Mouse (Mus musculus) erythroblast, embryonic 14.5 days (primary cell): ENCODE measurements at regions not wholly inside any gene's neighbourhood (a gene's known extent, or its start where the extent isn't known, plus 50 kb on each side); places are given as distances from the start of the nearest gene placed in this dataset.

Experiments
- GATA1 ChIP-seq: IDR thresholded peaks from 2 replicates; pipeline ENCODE4 v1.6.1; 2012; ENCODE audit warnings: low read length, inconsistent platforms, mixed read lengths
- TAL1 ChIP-seq: IDR thresholded peaks from 3 replicates; pipeline ENCODE4 v1.6.1; 2012; ENCODE audit warnings: low read length, inconsistent platforms, mixed read lengths

DNA sequence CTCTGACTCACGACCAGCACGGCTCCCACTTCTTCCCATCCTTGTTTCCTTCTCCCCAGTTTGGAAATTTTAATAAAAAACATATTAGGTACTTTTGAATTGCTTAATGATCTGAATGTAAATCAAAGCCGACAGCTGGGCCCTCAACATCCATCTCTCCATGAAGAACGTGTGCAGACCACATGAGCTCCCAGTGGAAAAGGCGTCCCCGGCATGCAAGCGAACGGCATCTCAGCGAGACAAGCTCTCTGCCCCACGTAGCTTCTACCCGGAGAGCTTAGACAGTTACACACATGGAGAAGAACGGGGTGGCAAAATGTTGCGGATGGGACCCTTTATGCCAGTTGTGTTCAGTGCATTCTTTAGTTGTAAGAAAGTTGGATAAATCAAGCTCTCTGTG lies 109.6 kb upstream of the Lef1 start:
- TF ChIP-seq GATA1 = no peak
- no peak for TF ChIP-seq TAL1
